Mouse (Mus musculus) retina, embryonic 14.5 days (tissue): ENCODE measurements around the gene Tex11.
"Not testable (repeated sequence)": the region's sequence is repeated elsewhere in the genome, so short reads cannot be mapped to it uniquely, and the experiment has no call there.

Experiments used
- DNase-seq: peaks from one replicate; pipeline ENCODE4 v3.0.0-alpha.2; 2015; ENCODE audit warnings: low spot score

The Tex11 gene

DNA sequence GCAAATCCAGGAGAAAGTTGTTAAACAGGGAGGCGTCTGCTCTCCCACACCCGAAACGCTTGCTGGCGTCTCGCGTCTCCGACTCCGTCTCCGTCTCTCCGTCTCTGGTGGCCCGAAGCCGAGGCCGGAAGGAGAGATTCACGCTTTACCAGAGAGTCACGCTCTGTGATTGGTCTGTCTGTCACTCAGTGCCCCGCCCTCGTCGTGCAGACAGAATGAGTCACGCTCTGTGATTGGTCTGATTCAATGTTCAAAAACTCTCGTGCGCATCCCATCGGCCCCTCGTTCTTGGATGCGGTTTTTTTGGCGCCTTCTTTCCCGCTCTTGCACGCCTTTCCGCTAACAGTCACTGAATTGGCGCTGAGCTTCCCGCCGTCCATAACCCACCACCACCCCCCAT lies at the start of gene Tex11:
Gene Tex11, minus strand, starts transcription at position 127 of the 400 bp plus-strand sequence.
- DNase-seq, result no peak

DNA sequence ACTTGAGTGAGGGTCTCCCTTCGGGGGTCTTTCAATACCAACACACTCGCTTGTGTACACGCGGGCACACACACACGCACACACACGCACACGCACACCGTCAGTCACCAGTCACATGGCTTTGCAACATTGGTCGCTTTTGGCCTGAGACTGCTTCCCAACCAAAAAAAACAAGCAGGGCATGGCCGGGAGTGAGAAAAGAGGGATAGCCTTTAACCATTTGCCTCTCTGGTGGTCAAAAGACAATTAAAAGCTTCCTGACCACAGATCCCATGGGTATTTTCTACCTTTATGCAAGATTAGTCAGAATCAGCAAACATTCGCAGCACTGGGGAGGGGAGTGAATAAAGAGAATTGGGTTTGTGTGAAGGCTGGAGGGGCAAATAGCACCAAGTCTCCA lies 26.5 kb upstream of the Tex11 start, which contains the start of gene Slc7a3:
Gene Slc7a3, minus strand, starts transcription at position 101 of the 400 bp plus-strand sequence.
- DNase-seq, result no peak

DNA sequence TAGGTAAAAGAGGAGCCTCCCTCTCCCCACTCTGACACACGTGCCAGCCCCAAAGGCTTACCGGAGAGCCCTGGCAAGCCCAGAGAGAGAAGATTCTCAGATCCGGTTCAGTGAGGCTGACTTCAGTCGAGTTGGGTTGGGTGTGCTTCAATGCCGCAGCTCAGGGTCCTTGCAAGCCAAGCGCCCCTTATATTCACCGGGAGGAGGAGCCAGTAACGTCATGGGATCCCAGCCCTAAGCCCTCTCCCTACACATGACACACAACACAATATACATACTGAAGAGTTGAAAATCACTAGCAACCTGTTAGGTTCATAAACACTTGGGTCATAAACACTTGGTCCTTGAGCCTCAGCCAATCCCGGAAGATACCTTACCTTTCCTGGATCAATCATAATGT lies 25.7 kb upstream of the Tex11 start:
- DNase-seq, result not testable (repeated sequence)

GRCm38 (mm10) chrX:101084192-101084591 lies 24.7 kb upstream of the Tex11 start:
- DNase-seq, result no peak

- no peak for DNase-seq
Measured at GRCm38 (mm10) chrX:101065245-101065644, 5.8 kb upstream of the Tex11 start.

DNA sequence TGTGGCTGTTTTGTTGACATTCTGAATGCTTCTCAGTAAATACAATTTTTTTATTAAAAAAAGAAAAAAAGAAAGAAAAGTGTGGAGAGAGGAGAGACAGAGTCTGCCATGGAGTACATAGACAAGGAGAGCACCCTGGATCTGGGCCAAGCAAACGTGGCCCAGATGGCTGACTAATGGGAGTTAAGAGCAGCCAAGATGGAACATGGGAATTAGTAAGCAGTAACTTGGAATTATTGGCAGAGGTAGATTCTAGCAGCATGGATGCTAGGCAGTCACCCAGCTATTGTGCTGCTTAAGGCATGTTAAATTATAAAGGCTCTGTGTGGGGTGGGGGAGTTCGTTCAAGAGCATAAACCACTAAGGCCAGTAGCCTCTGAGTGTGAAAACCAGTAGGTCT lies 4.0 kb upstream of the Tex11 start:
- no peak for DNase-seq

GRCm38 (mm10) chrX:100943640-100944039 lies 115.8 kb downstream of the Tex11 start:
- DNase-seq, result peak; percentile 46

DNA sequence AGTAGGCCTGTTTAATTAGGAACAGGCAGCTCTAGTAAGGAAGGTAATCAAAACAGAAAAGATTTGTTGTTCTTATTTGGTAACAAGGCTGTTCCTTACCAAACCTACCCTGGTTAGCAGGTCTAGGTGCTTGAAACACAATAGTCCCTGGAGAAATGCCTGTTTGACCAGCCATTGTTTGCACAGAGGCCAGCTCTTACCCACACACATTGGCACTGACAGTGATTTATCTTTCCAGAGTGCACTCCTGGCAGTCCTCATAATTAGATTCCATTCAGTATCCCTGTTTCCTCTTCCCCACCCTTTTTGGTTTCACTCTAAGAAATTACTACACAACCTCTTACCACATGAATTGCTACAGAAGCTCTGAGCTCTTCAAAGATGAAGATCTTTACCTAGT lies 220.3 kb downstream of the Tex11 start:
- no peak for DNase-seq

DNA sequence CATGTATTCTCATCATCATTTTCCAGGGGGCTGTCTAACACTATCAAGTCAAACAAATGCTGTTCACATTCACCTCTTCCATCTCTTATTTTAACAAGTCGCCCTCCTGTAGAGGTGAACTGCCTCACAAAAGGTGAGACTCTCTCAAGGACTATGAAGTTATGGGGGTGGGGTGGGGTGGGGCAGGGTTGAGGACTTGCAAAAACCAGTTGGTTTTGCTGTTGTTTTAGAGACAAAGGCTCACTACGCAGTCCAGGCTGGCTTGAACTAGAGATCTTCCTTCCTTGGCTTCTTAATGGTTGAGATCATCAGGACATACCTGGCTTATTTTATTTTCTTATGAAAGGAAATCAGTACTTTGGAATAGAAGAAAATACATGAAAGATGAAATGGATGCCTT lies 226.7 kb downstream of the Tex11 start:
- DNase-seq, result no peak

DNA sequence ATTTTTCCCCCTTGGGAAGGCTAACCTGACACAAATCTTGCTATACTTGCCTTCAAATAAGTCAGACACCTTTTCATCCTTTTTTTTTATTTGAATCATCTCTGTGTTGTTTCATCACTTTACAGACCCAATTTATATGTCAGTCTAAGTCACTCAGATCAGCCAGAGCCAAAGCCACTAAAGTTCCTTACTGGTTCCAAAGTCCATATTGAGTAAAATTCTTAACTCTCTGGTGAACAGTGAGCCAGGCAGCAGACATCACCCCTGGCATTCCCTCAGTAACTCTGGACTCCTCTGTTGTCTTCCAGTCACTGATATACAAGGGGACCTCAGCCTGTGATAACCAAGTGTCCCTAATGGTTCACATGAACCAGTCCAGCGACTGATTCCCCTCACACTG lies 233.9 kb downstream of the Tex11 start:
- no peak for DNase-seq

- DNase-seq, result no peak
Measured at GRCm38 (mm10) chrX:100821149-100821548, 238.3 kb downstream of the Tex11 start.

DNA sequence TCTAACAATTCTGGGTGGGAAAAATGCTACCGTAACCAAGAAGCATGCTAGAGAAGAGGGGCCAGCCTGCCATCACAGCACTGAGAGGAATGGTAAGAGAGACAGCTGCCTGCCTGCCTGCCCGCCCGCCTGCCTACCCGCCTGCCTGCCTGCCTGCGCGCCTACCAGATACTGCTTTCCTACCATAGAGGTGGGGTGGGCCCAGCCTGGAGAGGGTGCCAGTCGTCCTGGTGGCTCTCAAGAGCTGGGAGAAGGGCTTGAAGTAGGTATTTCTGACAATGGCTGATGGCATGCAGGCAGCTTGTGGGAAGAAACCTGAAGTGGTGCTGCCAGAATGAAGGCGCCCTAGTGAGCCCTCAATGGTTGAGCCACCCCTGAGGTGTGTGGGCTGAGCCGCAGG lies 240.8 kb downstream of the Tex11 start:
- DNase-seq, result no peak

DNA sequence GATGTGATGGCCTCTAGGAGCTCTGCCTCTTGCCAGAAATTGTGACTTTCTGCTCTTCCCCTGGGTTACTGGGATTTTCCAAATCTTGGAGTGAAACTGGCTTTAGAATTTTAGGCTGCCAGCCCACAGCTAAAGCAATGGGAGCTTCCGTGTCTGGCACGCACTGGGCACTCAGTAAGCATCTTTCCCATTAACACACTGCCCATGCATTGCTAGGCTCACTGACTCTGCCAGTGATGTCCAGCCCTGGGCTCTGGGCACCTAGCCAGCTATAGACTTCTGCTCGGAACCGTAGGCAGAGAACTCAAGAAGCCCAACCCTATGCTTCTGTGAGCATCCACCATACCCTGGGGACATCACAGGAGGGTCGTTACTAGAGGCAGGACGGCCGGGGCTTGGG lies 243.7 kb downstream of the Tex11 start:
- DNase-seq, result no peak

DNA sequence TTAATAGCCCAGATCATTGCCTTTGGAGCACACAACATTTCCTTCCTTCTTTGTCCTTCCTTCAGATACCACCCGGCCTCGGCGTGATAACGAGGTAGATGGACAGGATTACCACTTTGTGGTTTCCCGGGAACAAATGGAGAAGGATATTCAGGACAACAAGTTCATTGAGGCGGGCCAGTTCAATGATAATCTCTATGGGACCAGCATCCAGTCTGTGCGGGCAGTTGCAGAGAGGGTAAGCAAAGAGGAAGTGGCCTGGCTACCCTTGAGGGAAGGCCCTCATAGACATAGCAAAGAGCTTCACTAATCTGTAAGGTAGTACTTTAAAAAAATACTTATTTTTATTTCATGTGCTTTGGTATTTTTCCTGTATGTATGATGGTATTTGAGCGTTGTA lies 245.3 kb downstream of the Tex11 start:
- no peak for DNase-seq

GRCm38 (mm10) chrX:100811129-100811528 lies 248.3 kb downstream of the Tex11 start:
- DNase-seq, result no peak

GRCm38 (mm10) chrX:100802034-100802433 lies 257.4 kb downstream of the Tex11 start:
- no peak for DNase-seq

GRCm38 (mm10) chrX:100800643-100801042 lies 258.8 kb downstream of the Tex11 start:
- DNase-seq, result no peak

DNA sequence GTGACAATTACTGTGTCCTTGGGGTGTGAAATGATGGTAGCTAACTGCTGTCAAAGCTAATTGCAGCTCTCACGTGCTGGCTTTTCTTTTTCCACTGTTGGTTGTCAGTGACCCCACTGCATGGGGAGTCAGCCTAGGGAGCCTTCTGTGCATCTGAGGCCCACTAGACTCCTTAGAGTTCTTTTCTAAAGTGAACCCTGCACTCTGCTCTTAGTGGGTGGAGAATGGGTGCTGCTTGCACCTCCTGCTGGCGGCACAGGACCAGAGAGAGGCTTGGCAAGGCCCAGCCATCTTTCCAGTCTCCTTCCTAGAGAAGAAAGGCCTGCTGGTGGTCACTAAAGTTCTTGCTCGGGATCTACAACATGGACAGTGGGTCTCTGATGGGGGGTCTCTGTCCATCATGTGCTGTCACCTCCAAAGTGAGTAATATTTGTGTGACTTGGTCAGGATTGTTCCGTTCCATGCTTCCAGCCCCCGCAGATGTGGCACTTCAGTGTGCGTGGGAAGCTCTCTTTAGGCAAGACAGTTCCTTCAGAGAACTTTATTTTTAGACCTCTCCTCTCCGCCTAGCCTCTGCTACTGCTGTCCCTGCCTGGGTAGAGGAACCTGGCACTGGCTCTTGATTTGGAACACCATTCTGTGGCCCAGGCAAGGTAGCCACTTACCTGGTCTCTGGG lies 261.5 kb downstream of the Tex11 start:
- no peak for DNase-seq

DNA sequence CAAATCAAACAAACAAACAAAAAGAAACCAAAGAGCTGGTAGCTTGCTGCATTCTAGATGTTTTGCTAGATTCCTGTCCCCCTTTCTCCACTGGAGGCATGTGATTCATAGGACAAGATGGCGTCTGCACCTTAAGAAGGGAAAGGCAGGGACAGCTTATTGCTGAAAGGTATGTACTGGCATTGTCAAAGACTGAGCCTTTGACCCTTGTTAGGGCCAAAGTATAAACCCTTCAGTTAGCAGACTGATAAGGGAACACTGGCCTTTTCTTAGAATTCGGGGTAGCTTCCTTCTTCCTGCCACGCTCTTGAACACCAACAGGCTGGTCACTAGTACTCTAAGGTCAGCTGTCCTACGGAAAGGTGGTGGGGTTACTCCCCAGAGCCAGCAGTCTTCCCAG lies 262.1 kb downstream of the Tex11 start:
- no peak for DNase-seq

DNA sequence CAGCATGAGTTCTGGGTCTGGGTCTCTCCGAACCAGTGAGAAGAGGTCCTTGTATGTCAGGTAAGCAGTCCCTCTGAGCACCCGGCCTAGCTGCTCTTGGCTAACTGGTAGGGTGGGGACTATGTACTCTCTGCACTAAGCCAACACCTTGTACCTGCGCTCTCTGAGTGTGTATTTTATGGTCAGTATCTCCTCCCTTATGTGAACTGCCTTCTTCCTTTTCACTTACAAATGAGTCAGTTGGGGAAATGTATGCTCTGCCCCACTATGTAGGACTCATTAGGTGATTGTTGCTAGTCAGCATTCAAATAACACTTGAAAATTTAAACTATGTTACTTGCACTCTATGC lies 262.8 kb downstream of the Tex11 start:
- DNase-seq, result no peak

GRCm38 (mm10) chrX:100796041-100796740 lies 263.3 kb downstream of the Tex11 start:
- DNase-seq, result no peak

DNA sequence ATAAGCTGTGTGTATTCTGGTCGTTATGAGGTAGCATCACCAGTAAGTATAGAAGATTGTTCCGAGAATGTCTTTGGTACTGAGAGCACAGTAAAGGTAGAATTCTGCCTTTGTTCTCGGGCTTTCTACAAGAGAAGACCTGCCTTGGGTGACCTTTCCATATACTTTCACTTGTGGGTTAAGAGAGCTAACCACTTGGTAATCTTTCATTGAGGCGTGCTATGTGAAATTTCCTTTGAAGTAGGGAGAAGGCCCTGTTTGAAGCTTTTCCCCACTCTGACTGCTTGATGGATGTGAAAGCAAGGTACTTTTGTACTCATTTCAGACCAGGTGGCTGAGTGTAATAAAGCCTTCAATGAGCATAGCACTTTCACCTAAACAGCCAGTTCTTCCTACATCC lies 270.1 kb downstream of the Tex11 start:
- no peak for DNase-seq
